Comparison of ENCODE assay signal across 33 mouse cellular contexts in genomic region chr14:40837397-40837796, GRCm38 (mm10). TPM values are rescaled to one million over a fixed set of nuclear protein-coding genes. Genes with fewer than 3 reads are reported as not detected.
"Had no signal": no experiment of that assay in that cellular context is flagged by ENCODE, and none has a peak within 500 bp of the region (broad histone marks: within the 10 kb centered on the region; RNA-seq: fewer than 3 reads in every experiment).

No protein-coding gene starts in this region.

- H3K36me3 ChIP-seq: heart, embryonic 12.5 days; heart, embryonic 13.5 days; heart, embryonic 15.5 days; hindbrain, embryonic 10.5 days; intestine, embryonic 15.5 days; kidney, embryonic 15.5 days had no signal

- ATAC-seq: hindbrain, embryonic 16.5 days; hindbrain, postnatal 0 days; intestine, embryonic 15.5 days; intestine, embryonic 16.5 days; intestine, postnatal 0 days had no signal

- H3K27me3 ChIP-seq: heart, embryonic 12.5 days; heart, embryonic 13.5 days; heart, embryonic 15.5 days; hindbrain, embryonic 12.5 days; hindbrain, embryonic 13.5 days; hindbrain, embryonic 15.5 days; intestine, embryonic 15.5 days; kidney, embryonic 15.5 days had no signal

- DNase-seq: heart, postnatal 10 days; heart, postnatal 14 days; heart, postnatal 36 days; heart, postnatal 4 days; kidney, adult 11 months; kidney, adult 18-20 months; kidney, adult 2 months; kidney, adult 8-10 months; kidney, adult 9 months; kidney, postnatal 10 days; kidney, postnatal 14 days; kidney, postnatal 25 days; kidney, postnatal 36 days; kidney, postnatal 4 days; layer of hippocampus, adult 9-11 months; layer of hippocampus, postnatal 36 days had no signal

- H3K27ac ChIP-seq: heart, embryonic 13.5 days; heart, embryonic 15.5 days; hindbrain, embryonic 10.5 days; hindbrain, embryonic 12.5 days; hindbrain, embryonic 13.5 days; hindbrain, embryonic 14.5 days; hindbrain, embryonic 15.5 days; hindbrain, postnatal 0 days; intestine, embryonic 15.5 days; kidney, embryonic 15.5 days; kidney, postnatal 0 days; layer of hippocampus, adult 2 months; left cerebral cortex, adult 2 months had no signal

- H3K9me3 ChIP-seq: heart, embryonic 12.5 days; heart, embryonic 13.5 days; heart, embryonic 15.5 days; hindbrain, embryonic 10.5 days; hindbrain, embryonic 12.5 days; hindbrain, embryonic 13.5 days; hindbrain, embryonic 15.5 days; intestine, embryonic 15.5 days; kidney, embryonic 15.5 days had no signal

- H3K4me2 ChIP-seq: heart, embryonic 12.5 days; heart, embryonic 13.5 days; heart, embryonic 15.5 days; hindbrain, embryonic 12.5 days; hindbrain, embryonic 13.5 days; hindbrain, embryonic 14.5 days; hindbrain, embryonic 15.5 days; intestine, embryonic 15.5 days; kidney, embryonic 15.5 days had no signal

- H3K9ac ChIP-seq: heart, embryonic 12.5 days; heart, embryonic 13.5 days; heart, embryonic 15.5 days; hindbrain, embryonic 12.5 days; hindbrain, embryonic 13.5 days; hindbrain, embryonic 14.5 days; hindbrain, embryonic 15.5 days; intestine, embryonic 15.5 days; kidney, embryonic 15.5 days had no signal

- H3K4me3 ChIP-seq: heart, embryonic 12.5 days; heart, embryonic 13.5 days; heart, embryonic 15.5 days; hindbrain, embryonic 10.5 days; hindbrain, embryonic 12.5 days; hindbrain, embryonic 13.5 days; hindbrain, embryonic 15.5 days; intestine, embryonic 15.5 days; kidney, embryonic 15.5 days; layer of hippocampus, adult 2 months; left cerebral cortex, adult 2 months had no signal

- H3K4me1 ChIP-seq: heart, embryonic 12.5 days; heart, embryonic 13.5 days; heart, embryonic 15.5 days; hindbrain, embryonic 10.5 days; hindbrain, embryonic 12.5 days; hindbrain, embryonic 13.5 days; hindbrain, embryonic 15.5 days; intestine, embryonic 15.5 days; kidney, embryonic 15.5 days had no signal

RNA-seq across cellular contexts. Expression of gene Sh2d4b, which starts 55.7 kb away (rescaled TPM):
- polyA plus RNA-seq: intestine, postnatal 0 days had no signal
